Mouse (Mus musculus) heart, embryonic 14.5 days (tissue): ENCODE results near the gene Efemp2. TPM values are rescaled to one million over a fixed set of nuclear protein-coding genes. Genes with fewer than 3 reads are reported as not detected.

Experiments
- ATAC-seq: fragments of 200-750 bp; cut with Nextera tagmentation; 2 replicates; pipeline ENCODE4 v1.8.0; 2017; ENCODE audit warnings: low read depth, moderate TSS enrichment; ENCODE audit not compliant: insufficient number of reproducible peaks, insufficient read depth, low FRiP score
- H3K27ac ChIP-seq, 2 experiments: fragments of 200-500 bp in 1 of 2; fragments of 300-500 bp in 1 of 2; sonication (generic) in 1 of 2; replicated peaks in 1 of 2; 2 replicates each; pipeline ENCODE4 v1.5.1; 2012 to 2014; ENCODE audit warnings: low read depth in 2 of 2, low read length in 2 of 2, control low read depth in 1 of 2, mild to moderate bottlenecking in 1 of 2, mixed read lengths in 1 of 2; ENCODE audit not compliant: control insufficient read depth in 1 of 2, insufficient read depth in 1 of 2
- H3K27me3 ChIP-seq: fragments of 300-500 bp; sonication (generic); 2 replicates; pipeline ENCODE4 v1.6.1; 2014; ENCODE audit warnings: mild to moderate bottlenecking, low read length, control low read depth; ENCODE audit not compliant: control insufficient read depth, insufficient read depth
- H3K36me3 ChIP-seq: fragments of 300-500 bp; sonication (generic); 2 replicates; pipeline ENCODE4 v1.6.1; 2014; ENCODE audit warnings: mild to moderate bottlenecking, control low read depth, low read length, mixed read lengths; ENCODE audit not compliant: control insufficient read depth, insufficient read depth
- H3K4me1 ChIP-seq, 2 experiments: fragments of 200-500 bp in 1 of 2; fragments of 300-500 bp in 1 of 2; sonication (generic) in 1 of 2; 2 replicates each; pipeline ENCODE4 v1.6.1; 2012 to 2014; ENCODE audit warnings: low read length in 2 of 2, control low read depth in 1 of 2, mixed read lengths in 1 of 2; ENCODE audit not compliant: control insufficient read depth in 2 of 2, insufficient read depth in 2 of 2
- H3K4me2 ChIP-seq: fragments of 300-500 bp; sonication (generic); 2 replicates; pipeline ENCODE4 v1.6.1; 2014; ENCODE audit warnings: mild to moderate bottlenecking, low read length
- H3K4me3 ChIP-seq, 2 experiments: fragments of 200-500 bp in 1 of 2; fragments of 300-500 bp in 1 of 2; sonication (generic) in 1 of 2; 2 replicates each; pipeline ENCODE4 v1.5.1; 2012 to 2014; ENCODE audit warnings: low read length in 2 of 2, mild to moderate bottlenecking in 2 of 2, control low read depth in 1 of 2, low read depth in 1 of 2, moderate library complexity in 1 of 2; ENCODE audit not compliant: control insufficient read depth in 1 of 2, insufficient read depth in 1 of 2
- H3K9ac ChIP-seq: fragments of 300-500 bp; sonication (generic); 2 replicates; pipeline ENCODE4 v1.6.1; 2014; ENCODE audit warnings: mild to moderate bottlenecking, low read length
- H3K9me3 ChIP-seq: fragments of 300-500 bp; sonication (generic); 2 replicates; pipeline ENCODE4 v1.6.1; 2016; ENCODE audit warnings: low read length, control low read depth; ENCODE audit not compliant: control insufficient read depth
- WGBS: fragments of 180-500 bp; shearing (Covaris S2); extraction: QIAGEN DNeasy Blood & Tissue Kit; methylation state at CpG from one replicate; pipeline ENCODE4 v1.1.7; 2014; 5-methylcytosine and 5-hydroxymethylcytosine counted together
- polyA plus RNA-seq: library from polyadenylated mRNA; unstranded; fragments of >200 nt; fragmentation: Nextera tagmentation; extraction: Ambion mirVana; gene quantifications from 2 replicates; pipeline ENCODE4 v1.2.1, GENCODE M21; 2014

Gene Efemp2
- polyA plus RNA-seq, result 60.8 and 68.9 TPM in 2 replicates

GRCm38 (mm10) chr19:5473720-5474119 lies at the start of gene Efemp2:
Efemp2 (plus strand) TSS chr19:5473954.
- Histone ChIP-seq H3K4me2 (peak within 1 kb of the TSS; percentile 92), H3K9ac (peak within 1 kb of the TSS; percentile 85), H3K4me3 (peak within 1 kb of the TSS; percentile 68 to 69), H3K27me3 (no peaks in the 10 kb centered on the region), H3K27ac (peak within 1 kb of the TSS; percentile 69 to 83), H3K9me3 (no peaks in the 10 kb centered on the region), H3K4me1 (peaks cover 7 to 18% of the 10 kb centered on the region in 2 experiments; a peak in 3 of 4 replicates), H3K36me3 (peaks cover 20% of the 10 kb centered on the region)
- under 1% methylated on average over 22 of the region's 22 CpGs for WGBS
- peak; percentile 41 for ATAC-seq

- H3K4me1 ChIP-seq, result peaks cover 18 to 21% of the 10 kb centered on the region in 2 experiments
- H3K9me3 ChIP-seq, result no peaks in the 10 kb centered on the region
- H3K9ac ChIP-seq, result peak overlapping the region; percentile 97
- H3K36me3 ChIP-seq, result peaks cover 66% of the 10 kb centered on the region
- peak overlapping the region; percentile 84 for H3K4me2 ChIP-seq
- peak overlapping the region; percentile 86 to 92 for H3K27ac ChIP-seq
- H3K27me3 ChIP-seq, result no peaks in the 10 kb centered on the region
- WGBS, result under 1% methylated on average over 34 of the region's 48 CpGs
- peak; percentile 63 for ATAC-seq
- peak overlapping the region; percentile 87 to 92 for H3K4me3 ChIP-seq
Measured at GRCm38 (mm10) chr19:5424092-5424781, 49.5 kb upstream of the Efemp2 start.

GRCm38 (mm10) chr19:5424782-5425741 lies 48.7 kb upstream of the Efemp2 start, which contains the start of the genes Drap1 and AI837181:
Drap1 (minus strand) TSS chr19:5424979.
AI837181 (plus strand) TSS chr19:5425144.
- peak within 1 kb of the TSS; percentile 88 for H3K4me2 ChIP-seq
- ATAC-seq, result peak; percentile 89
- peak within 1 kb of the TSS; percentile 97 for H3K9ac ChIP-seq
- H3K4me3 ChIP-seq, result peak within 1 kb of the TSS; percentile 87 to 92
- H3K27me3 ChIP-seq, result no peaks in the 10 kb centered on the region
- H3K4me1 ChIP-seq, result peaks cover 18 to 22% of the 10 kb centered on the region in 2 experiments
- under 1% methylated on average over 85 of the region's 87 CpGs for WGBS
- H3K9me3 ChIP-seq, result no peaks in the 10 kb centered on the region
- peaks cover 58% of the 10 kb centered on the region for H3K36me3 ChIP-seq
- H3K27ac ChIP-seq, result peak within 1 kb of the TSS; percentile 86 to 92

GRCm38 (mm10) chr19:5425906-5426565 lies 47.7 kb upstream of the Efemp2 start:
- 90% methylated on average over 18 of the region's 18 CpGs for WGBS
- Histone ChIP-seq H3K4me1 (peaks cover 18 to 23% of the 10 kb centered on the region in 2 experiments), H3K4me3 (peak overlapping the region; percentile 84 to 87), H3K9ac (peak overlapping the region; percentile 97), H3K9me3 (no peaks in the 10 kb centered on the region), H3K27ac (peak overlapping the region; percentile 80 to 92; a peak in 2 of 4 replicates), H3K27me3 (no peaks in the 10 kb centered on the region), H3K36me3 (peaks cover 48% of the 10 kb centered on the region), H3K4me2 (peak overlapping the region; percentile 88)
- no peak for ATAC-seq

- no peak for ATAC-seq
- Histone ChIP-seq H3K4me2 (peak overlapping the region; percentile 88; the same call in 1 of the 2 replicates), H3K36me3 (peaks cover 41% of the 10 kb centered on the region), H3K9ac (no peak overlapping the region), H3K27me3 (no peaks in the 10 kb centered on the region), H3K27ac (no peak overlapping the region), H3K4me3 (no peak overlapping the region), H3K9me3 (no peaks in the 10 kb centered on the region), H3K4me1 (peaks cover 18 to 23% of the 10 kb centered on the region in 2 experiments)
- WGBS, result 90% methylated on average over 13 of the region's 13 CpGs
Measured at GRCm38 (mm10) chr19:5426640-5427290, 47.0 kb upstream of the Efemp2 start.

- peaks cover 16 to 25% of the 10 kb centered on the region in 2 experiments for H3K4me1 ChIP-seq
- H3K27ac ChIP-seq, result no peak overlapping the region
Measured at GRCm38 (mm10) chr19:5428083-5428482, 45.7 kb upstream of the Efemp2 start.

More at GRCm38 (mm10) chr19:5428083-5428482, 45.7 kb upstream of the Efemp2 start:
- Histone ChIP-seq H3K4me3 (no peak overlapping the region), H3K27me3 (no peaks in the 10 kb centered on the region), H3K36me3 (peaks cover 27% of the 10 kb centered on the region), H3K4me2 (no peak overlapping the region), H3K9me3 (no peaks in the 10 kb centered on the region), H3K9ac (no peak overlapping the region)
- whole genome bisulfite sequencing, result 74% methylated on average over 2 of the region's 2 CpGs
- no peak for ATAC-seq
